Mouse (Mus musculus) embryonic fibroblast, embryonic 13.5 days (primary cell): ENCODE measurements around the gene Olfr222.

Experiments used
- CTCF ChIP-seq: IDR thresholded peaks from 2 replicates; pipeline ENCODE4 v1.5.1; 2011; ENCODE audit warnings: mild to moderate bottlenecking, control low read depth, low read length, moderate library complexity, borderline replicate concordance; ENCODE audit not compliant: insufficient read depth
- POLR2A ChIP-seq: IDR thresholded peaks from 2 replicates; pipeline ENCODE4 v1.6.1; 2011; ENCODE audit warnings: low read depth, mild to moderate bottlenecking, control low read depth, low read length, moderate library complexity

GRCm38 (mm10) chr11:59530221-59530620 lies 45.8 kb downstream of the Olfr222 start:
- no peak for TF ChIP-seq CTCF
- TF ChIP-seq POLR2A: no peak
